Mouse (Mus musculus) thymus, postnatal 25 days (tissue): ENCODE results near the gene Ckmt1.
"Not testable (repeated sequence)": the region's sequence is repeated elsewhere in the genome, so short reads cannot be mapped to it uniquely, and the experiment has no call there.

Experiments used
- DNase-seq: peaks from one replicate; pipeline ENCODE4 v3.0.0; 2022

Ckmt1 gene

GRCm38 (mm10) chr2:121357494-121357893 lies at the start of gene Ckmt1:
TSS of gene Ckmt1 (plus strand) at chr2:121357714.
- DNase-seq = no peak

GRCm38 (mm10) chr2:121308997-121309416 lies 48.5 kb upstream of the Ckmt1 start:
- no peak for DNase-seq

GRCm38 (mm10) chr2:121316278-121316677 lies 41.2 kb upstream of the Ckmt1 start:
- DNase-seq = no peak

GRCm38 (mm10) chr2:121323041-121323440 lies 34.5 kb upstream of the Ckmt1 start:
- no peak for DNase-seq

DNA sequence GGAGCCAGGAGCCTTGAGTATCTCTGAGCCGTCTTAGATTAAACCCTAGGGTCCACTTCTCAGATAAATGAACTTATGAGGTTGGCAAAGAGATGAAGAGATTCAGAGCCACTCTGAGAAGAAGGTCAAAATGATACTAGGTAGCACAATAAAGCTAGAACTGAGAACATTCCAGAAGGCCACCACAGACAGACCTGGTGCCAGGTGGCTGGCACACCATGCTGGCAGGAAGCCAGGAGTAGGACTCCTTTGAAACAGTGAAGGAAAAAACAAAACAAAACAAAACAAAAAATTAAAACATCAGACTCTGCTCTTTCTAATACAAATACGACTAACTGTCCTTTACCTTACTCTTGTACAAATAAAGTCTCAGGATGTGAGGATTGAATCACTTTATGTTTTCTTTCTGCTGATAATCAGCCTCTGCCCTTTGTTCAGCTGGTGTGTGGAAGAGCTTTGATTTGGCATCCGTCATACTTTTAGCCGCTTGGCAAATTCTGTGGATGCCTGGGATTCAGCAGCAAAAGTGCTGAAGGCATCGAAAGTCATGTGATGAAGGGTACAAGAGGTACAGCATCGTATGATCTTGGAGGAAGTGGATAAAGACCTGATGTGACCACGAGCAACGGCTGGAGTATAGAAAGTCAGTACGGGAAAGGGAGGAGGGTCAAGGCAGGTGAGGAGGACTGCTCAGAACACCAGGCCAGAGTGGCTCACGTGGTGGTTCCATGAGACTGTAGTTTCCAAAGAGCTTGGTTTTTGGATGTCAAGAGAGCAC lies 33.6 kb upstream of the Ckmt1 start:
- DNase-seq = no peak

DNA sequence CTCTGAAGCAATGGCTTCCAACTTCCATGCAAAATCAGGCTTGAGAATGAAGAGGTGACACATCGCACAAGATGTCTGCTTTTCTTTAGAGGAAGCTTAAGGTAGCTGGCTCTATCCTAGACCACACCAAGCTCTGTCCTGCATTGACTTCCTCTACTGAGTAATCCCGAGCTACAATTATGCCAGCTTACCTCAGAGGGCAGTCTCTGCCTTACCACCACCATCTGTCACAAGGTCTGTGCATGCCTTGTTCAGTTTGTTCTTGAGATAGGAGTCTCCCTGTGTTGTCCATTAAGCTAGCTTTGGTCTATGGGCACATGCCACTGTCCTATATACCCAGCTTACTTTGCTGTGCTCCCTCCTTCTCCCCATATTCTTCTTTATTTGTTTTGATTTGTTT lies 28.0 kb upstream of the Ckmt1 start:
- no peak for DNase-seq

- DNase-seq = peak; percentile 11
These were observed 18.5 kb upstream of the Ckmt1 start for GRCm38 (mm10) chr2:121339057-121339456.

GRCm38 (mm10) chr2:121353156-121353555 lies 4.4 kb upstream of the Ckmt1 start:
- DNase-seq = no peak

DNA sequence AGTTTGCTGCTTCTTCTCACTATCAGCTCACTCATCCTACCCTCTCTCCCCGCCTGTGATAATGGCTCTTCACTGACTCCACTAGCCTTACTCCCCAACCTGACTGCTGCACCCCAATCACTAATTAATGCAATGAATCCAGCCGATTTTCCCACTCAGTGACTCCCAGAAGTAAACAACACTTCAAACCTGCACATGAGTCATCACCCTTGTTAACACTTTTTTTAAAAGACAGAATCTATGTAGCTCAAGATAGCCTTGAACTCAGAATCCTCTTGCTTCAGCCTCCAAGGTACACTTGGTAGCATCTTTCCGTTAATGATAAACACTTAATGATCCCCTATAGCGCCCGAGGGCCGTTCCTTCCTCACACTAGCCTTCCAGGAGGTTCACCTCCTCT lies 3.1 kb upstream of the Ckmt1 start:
- DNase-seq = no peak

GRCm38 (mm10) chr2:121354820-121355592 lies 2.5 kb upstream of the Ckmt1 start, which contains the start of gene Ppip5k1:
TSS of gene Ppip5k1 (minus strand) at chr2:121355396.
- peak; percentile 96 for DNase-seq

DNA sequence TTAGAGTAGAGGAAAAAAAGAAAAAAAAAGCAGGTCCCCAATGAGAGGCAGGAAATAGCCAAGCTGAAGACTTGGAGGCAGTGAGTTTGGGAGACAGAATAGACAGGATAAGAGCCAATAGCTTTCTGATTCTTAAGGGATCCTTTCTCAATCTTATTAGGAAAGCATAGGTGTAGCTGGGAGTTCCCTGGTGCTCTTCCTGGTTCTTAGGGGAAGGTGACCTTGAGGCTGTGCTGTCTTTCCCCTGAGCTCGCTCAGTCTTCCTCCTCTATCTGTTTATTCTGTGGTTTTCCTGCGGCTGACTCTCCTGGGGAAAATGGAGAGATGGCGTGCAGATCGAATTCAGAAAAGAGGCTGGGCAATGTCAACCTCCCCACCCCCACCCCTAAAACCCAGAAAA lies 447 bp downstream of the Ckmt1 start:
- no peak for DNase-seq

- peak; percentile 35 for DNase-seq
These were observed 867 bp downstream of the Ckmt1 start for GRCm38 (mm10) chr2:121358381-121358780.

DNA sequence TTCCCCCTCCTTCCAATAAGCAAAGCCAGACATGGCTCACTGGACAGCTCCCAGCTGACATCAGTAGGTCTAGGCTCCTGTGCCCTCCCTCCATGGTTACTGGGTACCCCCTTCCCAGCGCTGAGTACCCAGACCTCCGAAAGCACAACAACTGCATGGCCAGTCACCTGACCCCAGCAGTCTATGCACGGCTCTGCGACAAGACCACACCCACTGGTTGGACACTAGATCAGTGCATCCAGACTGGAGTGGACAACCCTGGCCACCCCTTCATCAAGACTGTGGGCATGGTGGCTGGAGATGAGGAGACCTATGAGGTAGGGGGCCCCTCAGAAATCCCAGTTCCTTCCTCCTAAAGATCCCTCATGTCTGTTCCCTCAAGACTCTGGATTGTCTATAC lies 1.9 kb downstream of the Ckmt1 start:
- no peak for DNase-seq

DNA sequence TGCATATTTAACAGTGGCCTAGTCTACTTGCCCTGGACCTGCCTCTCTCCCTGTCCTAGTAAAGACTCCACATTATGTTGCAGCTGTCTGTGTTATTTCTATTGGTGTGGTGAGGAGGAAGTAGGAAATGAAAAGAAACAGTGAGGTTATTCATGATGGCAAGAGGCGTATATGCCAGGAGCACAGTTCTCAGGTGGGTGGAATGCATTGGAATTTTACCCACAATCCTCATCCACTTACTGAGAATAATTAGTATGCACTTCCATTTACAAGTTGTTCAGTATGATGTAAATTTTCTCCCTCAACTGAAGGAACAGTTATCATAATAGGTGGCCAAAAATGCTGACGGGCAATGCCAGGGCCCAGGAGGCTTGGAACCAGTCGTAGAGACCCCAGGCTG lies 6.1 kb downstream of the Ckmt1 start:
- DNase-seq = no peak

DNA sequence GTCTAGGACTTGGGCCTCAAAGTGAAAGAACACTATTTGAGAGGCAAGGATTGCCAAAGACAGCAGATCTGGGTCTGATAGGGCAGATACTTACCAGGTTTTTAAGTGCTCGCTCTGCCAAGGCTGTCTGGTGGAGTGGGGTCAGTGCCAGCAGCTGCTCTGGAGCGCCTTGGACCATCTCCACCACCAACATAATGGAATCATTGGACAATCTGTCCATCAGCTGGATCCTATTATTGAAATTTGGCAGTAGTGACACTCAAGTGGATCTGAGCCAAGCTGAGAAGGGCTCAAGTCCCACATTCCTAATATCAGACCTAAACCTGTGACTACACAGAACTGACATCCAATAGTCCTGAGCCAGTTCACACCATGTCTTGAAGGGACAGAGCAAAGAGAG lies 11.3 kb downstream of the Ckmt1 start:
- no peak for DNase-seq

GRCm38 (mm10) chr2:121370921-121371320 lies 13.4 kb downstream of the Ckmt1 start:
- DNase-seq = no peak

- DNase-seq = no peak
These were observed 14.8 kb downstream of the Ckmt1 start for GRCm38 (mm10) chr2:121372266-121372665.

GRCm38 (mm10) chr2:121374766-121375165 lies 17.3 kb downstream of the Ckmt1 start:
- DNase-seq = no peak

GRCm38 (mm10) chr2:121386961-121387575 lies 29.6 kb downstream of the Ckmt1 start, which contains the start of gene Strc:
TSS of gene Strc (minus strand) at chr2:121387168.
- not testable (repeated sequence) for DNase-seq

DNA sequence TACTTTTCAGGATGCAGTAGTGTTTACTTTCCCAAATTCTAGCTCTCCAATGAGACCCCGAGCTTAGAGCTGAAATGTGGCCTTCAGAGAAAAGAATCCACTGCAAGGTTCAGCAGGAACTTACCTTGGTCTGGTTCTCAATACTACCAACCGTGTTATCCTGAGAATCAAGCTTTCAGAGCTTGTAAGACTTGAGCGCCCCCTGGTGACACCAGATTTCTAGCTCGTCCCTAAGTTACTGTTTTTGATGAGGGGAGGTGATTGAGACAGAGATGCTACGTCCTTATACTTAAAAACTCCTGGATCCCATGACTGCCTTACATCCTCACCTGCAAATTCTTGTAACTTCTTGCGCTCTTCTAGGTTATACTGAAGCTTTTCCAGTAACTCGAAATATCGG lies 39.1 kb downstream of the Ckmt1 start:
- peak; percentile 78 for DNase-seq

GRCm38 (mm10) chr2:121403296-121403695 lies 45.8 kb downstream of the Ckmt1 start:
- no peak for DNase-seq

GRCm38 (mm10) chr2:121408160-121408559 lies 50.6 kb downstream of the Ckmt1 start:
- DNase-seq = peak; percentile 69

- DNase-seq = no peak
These were observed 55.4 kb downstream of the Ckmt1 start for GRCm38 (mm10) chr2:121412843-121413386.
